8 mouse cellular contexts compared by ENCODE assay signal in genomic region chr1:180812463-180813408, GRCm38 (mm10). TPM values are rescaled to one million over a fixed set of nuclear protein-coding genes. Genes with fewer than 3 reads are reported as not detected.
DNase-seq lines count a peak whose midpoint lies in the region; ATAC-seq and TF ChIP-seq lines count a peak whose summit lies in the region.

No protein-coding gene starts in this region.

- peaks cover 37% of the 10 kb centered on the region for H3K36me3 ChIP-seq in forebrain, embryonic 10.5 days (replicated peaks)
- peaks cover 14% of the 10 kb centered on the region for H3K36me3 ChIP-seq in heart, embryonic 16.5 days (ENCODE audit: control insufficient read depth, insufficient read depth)
- H3K36me3 ChIP-seq in liver, embryonic 12.5 days = peaks cover 36% of the 10 kb centered on the region
- peaks cover 29% of the 10 kb centered on the region for H3K36me3 ChIP-seq in myocyte (ENCODE audit: control insufficient read depth, insufficient read depth)
- H3K36me3 ChIP-seq in stomach, embryonic 14.5 days (ENCODE audit: control insufficient read depth, insufficient read depth, low read length) = peaks cover 27% of the 10 kb centered on the region

- H3K9me3 ChIP-seq in forebrain, embryonic 10.5 days = no peaks in the 10 kb centered on the region
- no peaks in the 10 kb centered on the region for H3K9me3 ChIP-seq in heart, embryonic 16.5 days (replicated peaks; ENCODE audit: control insufficient read depth, low read length)
- no peaks in the 10 kb centered on the region for H3K9me3 ChIP-seq in liver, embryonic 12.5 days (replicated peaks)
- H3K9me3 ChIP-seq in stomach, embryonic 14.5 days (ENCODE audit: control insufficient read depth, low read depth, low read length) = no peaks in the 10 kb centered on the region

- peak overlapping the region; percentile 99 for H3K9ac ChIP-seq in heart, embryonic 16.5 days (ENCODE audit: low read length)
- peak overlapping the region; percentile 99 for H3K9ac ChIP-seq in liver, embryonic 12.5 days
- H3K9ac ChIP-seq in stomach, embryonic 14.5 days (replicated peaks; ENCODE audit: low read depth, low read length) = peak overlapping the region; percentile 99

- H3K4me2 ChIP-seq in heart, embryonic 16.5 days (ENCODE audit: low read depth, low read length) = peak overlapping the region; percentile 61
- peak overlapping the region; percentile 70 for H3K4me2 ChIP-seq in liver, embryonic 12.5 days
- H3K4me2 ChIP-seq in myocyte (ENCODE audit: low read depth) = peak overlapping the region; percentile 92
- H3K4me2 ChIP-seq in stomach, embryonic 14.5 days (replicated peaks; ENCODE audit: low read depth, low read length) = peak overlapping the region; percentile 46; the same call in 1 of the 2 replicates

- peak overlapping the region; percentile 88 for H3ac ChIP-seq in myocyte (ENCODE audit: control insufficient read depth, insufficient read length)

- H3K27me3 ChIP-seq in forebrain, embryonic 10.5 days (ENCODE audit: poor library complexity, severe bottlenecking) = no peaks in the 10 kb centered on the region
- H3K27me3 ChIP-seq in heart, embryonic 16.5 days (ENCODE audit: control insufficient read depth, insufficient read depth, low read length) = no peaks in the 10 kb centered on the region
- H3K27me3 ChIP-seq in liver, embryonic 12.5 days (replicated peaks) = no peaks in the 10 kb centered on the region
- H3K27me3 ChIP-seq in myocyte (ENCODE audit: control insufficient read depth, insufficient read depth, insufficient read length) = no peaks in the 10 kb centered on the region
- no peaks in the 10 kb centered on the region for H3K27me3 ChIP-seq in stomach, embryonic 14.5 days (ENCODE audit: control insufficient read depth, insufficient read depth, low read length)

- TF ChIP-seq CTCF in brain, embryonic 14.5 days (IDR thresholded peaks at IDR 0.05; ENCODE audit: borderline replicate concordance, extremely low read depth, insufficient read depth, insufficient read length) = no peak

- H3K27ac ChIP-seq in forebrain, embryonic 10.5 days = peak overlapping the region; percentile 98
- peak overlapping the region; percentile 99 for H3K27ac ChIP-seq in heart, embryonic 16.5 days (ENCODE audit: low read length)
- H3K27ac ChIP-seq in liver, embryonic 12.5 days = peak overlapping the region; percentile 100
- peak overlapping the region; percentile 100 for H3K27ac ChIP-seq in stomach, embryonic 14.5 days (ENCODE audit: low read length)

- peak; percentile 20 for ATAC-seq in heart, embryonic 16.5 days (replicated peaks; ENCODE audit: extremely low read depth, insufficient read depth, low FRiP score)
- peak; percentile 26 for ATAC-seq in liver, embryonic 12.5 days
- no peak for ATAC-seq in stomach, embryonic 14.5 days (ENCODE audit: insufficient number of reproducible peaks, insufficient read depth, low FRiP score, low read depth)

- TF ChIP-seq POLR2A in brain, embryonic 14.5 days (IDR thresholded peaks at IDR 0.05; ENCODE audit: borderline replicate concordance, extremely low read depth, insufficient read depth, insufficient read length, poor library complexity, severe bottlenecking) = no peak
- TF ChIP-seq POLR2A in myocyte (IDR thresholded peaks at IDR 0.05; ENCODE audit: insufficient read length, low read depth) = no peak

- peak; percentile 71 for DNase-seq in CD4-positive, CD25-positive, alpha-beta regulatory T cell, adult 2 months (ENCODE audit: low read depth, low spot score)
- DNase-seq in brain, embryonic 14.5 days (ENCODE audit: low read depth) = peak; percentile 78
- DNase-seq in forebrain, embryonic 10.5 days (ENCODE audit: extremely low spot score, low spot score) = peak; percentile 81
- peak; percentile 72 for DNase-seq in kidney, postnatal 14 days

- H3K4me3 ChIP-seq in forebrain, embryonic 10.5 days = peak overlapping the region; percentile 96
- H3K4me3 ChIP-seq in heart, embryonic 16.5 days (ENCODE audit: low read length) = peak overlapping the region; percentile 95
- peak overlapping the region; percentile 89 for H3K4me3 ChIP-seq in liver, embryonic 12.5 days
- H3K4me3 ChIP-seq in myocyte = peak overlapping the region; percentile 96
- H3K4me3 ChIP-seq in stomach, embryonic 14.5 days (ENCODE audit: low read depth, low read length) = peak overlapping the region; percentile 75

- H3K4me1 ChIP-seq in forebrain, embryonic 10.5 days = peaks cover 44% of the 10 kb centered on the region
- peaks cover 21% of the 10 kb centered on the region for H3K4me1 ChIP-seq in heart, embryonic 16.5 days (ENCODE audit: control insufficient read depth, insufficient read depth, low read length)
- H3K4me1 ChIP-seq in liver, embryonic 12.5 days = peaks cover 65% of the 10 kb centered on the region
- H3K4me1 ChIP-seq in stomach, embryonic 14.5 days (ENCODE audit: control insufficient read depth, insufficient read depth, low read length) = peaks cover 9% of the 10 kb centered on the region; the same call in 1 of the 2 replicates

- peaks cover 52% of the 10 kb centered on the region for H3K79me2 ChIP-seq in myocyte (ENCODE audit: control insufficient read depth, insufficient read depth)

- WGBS in forebrain, embryonic 10.5 days = under 1% methylated on average over 71 of the region's 71 CpGs
- WGBS in heart, embryonic 16.5 days = under 1% methylated on average over 71 of the region's 71 CpGs
- WGBS in liver, embryonic 12.5 days (ENCODE audit: insufficient replicate concordance) = under 1% methylated on average over 71 of the region's 71 CpGs
- under 1% methylated on average over 71 of the region's 71 CpGs for WGBS in stomach, embryonic 14.5 days

TF ChIP-seq in myocyte, 11 proteins besides CTCF, POLR2A, EP300 and RAD21:
- TF ChIP-seq MAX (IDR thresholded peaks at IDR 0.05; ENCODE audit: low read depth) = no peak
- no peak for TF ChIP-seq TCF12 (IDR thresholded peaks at IDR 0.05; ENCODE audit: insufficient read depth, poor library complexity, severe bottlenecking)
- TF ChIP-seq POLR2AphosphoS2 (IDR thresholded peaks at IDR 0.05; ENCODE audit: insufficient read length, low read depth) = no peak
- no peak for TF ChIP-seq MYOG (IDR thresholded peaks at IDR 0.05; ENCODE audit: control insufficient read depth in 1 of 3, insufficient read depth in 1 of 3, insufficient read length in 2 of 3, low read depth in 2 of 3)
- no peak for TF ChIP-seq SRF (IDR thresholded peaks at IDR 0.05; ENCODE audit: control insufficient read depth, insufficient read length, low read depth)
- TF ChIP-seq MYOD1 (IDR thresholded peaks at IDR 0.05; ENCODE audit: control insufficient read depth in 1 of 3, insufficient read length in 2 of 3, low read depth in 2 of 3) = no peak
- TF ChIP-seq TCF3 (IDR thresholded peaks at IDR 0.05; ENCODE audit: insufficient read length, low read depth) = no peak
- no peak for TF ChIP-seq USF1 (IDR thresholded peaks at IDR 0.05; ENCODE audit: low read depth)
- no peak for TF ChIP-seq REST (IDR thresholded peaks at IDR 0.05; ENCODE audit: insufficient read depth, insufficient read length)
- no peak for TF ChIP-seq CEBPB (IDR thresholded peaks at IDR 0.05; ENCODE audit: insufficient read depth, poor library complexity, severe bottlenecking)
- TF ChIP-seq E2F4 (IDR thresholded peaks at IDR 0.05; ENCODE audit: insufficient read depth) = no peak
TF ChIP-seq in myocyte: peak in this region for 0.

RNA-seq across cellular contexts. Expression of gene H3f3a, which starts 1.0 kb away (rescaled TPM):
- 2,000 and 2,211 TPM in 2 replicates for polyA plus RNA-seq in brain, embryonic 14.5 days (2012; rRNA removed)
- polyA plus RNA-seq in forebrain, embryonic 10.5 days (2016; fragmentation: Nextera tagmentation; extraction: Ambion mirVana) = 2,460 and 2,659 TPM in 2 replicates
- 1,475 and 1,571 TPM in 2 replicates for polyA plus RNA-seq in heart, embryonic 16.5 days (2015; fragmentation: Nextera tagmentation; extraction: Ambion mirVana)
- 1,997 and 2,057 TPM in 2 replicates for polyA plus RNA-seq in liver, embryonic 12.5 days (2016; fragmentation: Nextera tagmentation; extraction: Ambion mirVana)
- 597 TPM for polyA plus RNA-seq in myocyte (2012; fragmentation: generic; extraction: Trizol)
- 2,483 and 2,506 TPM in 2 replicates for polyA plus RNA-seq in stomach, embryonic 14.5 days (2014; fragmentation: Nextera tagmentation; extraction: Ambion mirVana)

RNA-seq across cellular contexts. Expression of gene Sde2, which starts 38.2 kb away (rescaled TPM):
- polyA plus RNA-seq in brain, embryonic 14.5 days (2012; rRNA removed) = 22.0 and 25.5 TPM in 2 replicates
- polyA plus RNA-seq in forebrain, embryonic 10.5 days (2016; fragmentation: Nextera tagmentation; extraction: Ambion mirVana) = 43.3 and 45.9 TPM in 2 replicates
- polyA plus RNA-seq in heart, embryonic 16.5 days (2015; fragmentation: Nextera tagmentation; extraction: Ambion mirVana) = 22.2 and 28.6 TPM in 2 replicates
- 39.2 and 39.4 TPM in 2 replicates for polyA plus RNA-seq in liver, embryonic 12.5 days (2016; fragmentation: Nextera tagmentation; extraction: Ambion mirVana)
- polyA plus RNA-seq in myocyte (2012; fragmentation: generic; extraction: Trizol) = 15.3 TPM
- 34.7 and 35.2 TPM in 2 replicates for polyA plus RNA-seq in stomach, embryonic 14.5 days (2014; fragmentation: Nextera tagmentation; extraction: Ambion mirVana)
